Mouse (Mus musculus) liver, embryonic 16.5 days (tissue): Measurements from ENCODE around the gene Zswim8. TPM values are rescaled to one million over a fixed set of nuclear protein-coding genes. Genes with fewer than 3 reads are reported as not detected.

Experiments
- ATAC-seq: fragments of 200-750 bp; cut with Nextera tagmentation; 2 replicates; pipeline ENCODE4 v1.8.0; 2017; ENCODE audit warnings: low read depth, mild to moderate bottlenecking, moderate number of reproducible peaks, moderate library complexity
- H3K27ac ChIP-seq: fragments of 300-500 bp; sonication (generic); 2 replicates; pipeline ENCODE4 v1.5.1; 2014; ENCODE audit warnings: mild to moderate bottlenecking, low read length
- H3K27me3 ChIP-seq: fragments of 300-500 bp; sonication (generic); 2 replicates; pipeline ENCODE4 v1.6.1; 2014; ENCODE audit warnings: low read depth, low read length, mixed read lengths; ENCODE audit not compliant: control insufficient read depth, insufficient read depth
- H3K36me3 ChIP-seq: fragments of 300-500 bp; sonication (generic); 2 replicates; pipeline ENCODE4 v1.6.1; 2014; ENCODE audit warnings: mild to moderate bottlenecking; ENCODE audit not compliant: control insufficient read depth, insufficient read depth
- H3K4me1 ChIP-seq: fragments of 300-500 bp; sonication (generic); 2 replicates; pipeline ENCODE4 v1.6.1; 2014; ENCODE audit warnings: low read depth, low read length, mixed read lengths; ENCODE audit not compliant: control insufficient read depth
- H3K4me2 ChIP-seq: fragments of 300-500 bp; sonication (generic); 2 replicates; pipeline ENCODE4 v1.6.1; 2014; ENCODE audit warnings: low read depth, low read length, mixed read lengths
- H3K4me3 ChIP-seq: fragments of 300-500 bp; sonication (generic); 2 replicates; pipeline ENCODE4 v1.5.1; 2014; ENCODE audit warnings: low read depth, mild to moderate bottlenecking, low read length
- H3K9ac ChIP-seq: fragments of 300-500 bp; sonication (generic); 2 replicates; pipeline ENCODE4 v1.6.1; 2014; ENCODE audit warnings: low read depth, low read length
- H3K9me3 ChIP-seq: fragments of 300-500 bp; sonication (generic); replicated peaks from 2 replicates; pipeline ENCODE4 v1.6.1; 2016; ENCODE audit warnings: low read length; ENCODE audit not compliant: control insufficient read depth
- WGBS: fragments of 180-500 bp; shearing (Covaris S2); extraction: QIAGEN DNeasy Blood & Tissue Kit; methylation state at CpG from one replicate; pipeline ENCODE4 v1.1.7; 2014; ENCODE audit not compliant: insufficient replicate concordance; 5-methylcytosine and 5-hydroxymethylcytosine counted together
- microRNA-seq: library from miRNA; unstranded; fragments of <30 nt; microRNA quantifications from one replicate; pipeline ENCODE4, GENCODE M21; 2016
- polyA plus RNA-seq: library from polyadenylated mRNA; unstranded; fragments of >200 nt; fragmentation: Nextera tagmentation; extraction: Ambion mirVana; gene quantifications from 2 replicates; pipeline ENCODE4 v1.2.1, GENCODE M21; 2015

The Zswim8 gene
- polyA plus RNA-seq, 1 experiment from 2014 or later: 6.3 TPM

GRCm38 (mm10) chr14:20771941-20772340 is 64.6 kb downstream of the Zswim8 start:
- Histone ChIP-seq H3K4me3 (no peak overlapping the region), H3K4me1 (no peaks in the 10 kb centered on the region), H3K4me2 (no peak overlapping the region), H3K36me3 (no peaks in the 10 kb centered on the region), H3K9me3 (no peaks in the 10 kb centered on the region), H3K9ac (no peak overlapping the region), H3K27ac (no peak overlapping the region), H3K27me3 (no peaks in the 10 kb centered on the region)
- WGBS: 72% methylated on average over 3 of the region's 3 CpGs
- ATAC-seq: no peak

GRCm38 (mm10) chr14:20772808-20773207 is 65.5 kb downstream of the Zswim8 start:
- Histone ChIP-seq H3K4me2 (no peak overlapping the region), H3K4me3 (no peak overlapping the region), H3K9ac (no peak overlapping the region), H3K36me3 (no peaks in the 10 kb centered on the region; the same call in 1 of the 2 replicates), H3K4me1 (no peaks in the 10 kb centered on the region), H3K9me3 (no peaks in the 10 kb centered on the region), H3K27me3 (no peaks in the 10 kb centered on the region), H3K27ac (no peak overlapping the region)
- no peak for ATAC-seq
- 31% methylated on average over 6 of the region's 6 CpGs for WGBS

Small RNAs within 50 kb of the gene (microRNA-seq; reads per million reads assigned to microRNA genes)
- gene Mir6946: 1.2 reads per million

Other genes with a start within 250 kb of the Zswim8 start
- 40.3 and 40.6 TPM in 2 replicates for gene Anxa7, start 227.4 kb upstream of the Zswim8 start, polyA plus RNA-seq
- 0.42 and 0.55 TPM in 2 replicates for gene Mss51, start 210.7 kb upstream of the Zswim8 start, polyA plus RNA-seq
- gene Ppp3cb, start 161.0 kb upstream of the Zswim8 start, polyA plus RNA-seq: 10.9 and 13.3 TPM in 2 replicates
- gene Usp54, start 66.5 kb upstream of the Zswim8 start, polyA plus RNA-seq: 0.89 and 1.0 TPM in 2 replicates
- gene Myoz1, start 51.0 kb upstream of the Zswim8 start, polyA plus RNA-seq: 2.0 and 5.6 TPM in 2 replicates
- gene Synpo2l, start 39.2 kb upstream of the Zswim8 start, polyA plus RNA-seq: 0.43 and 1.1 TPM in 2 replicates
- 36.5 and 46.0 TPM in 2 replicates for gene Sec24c, start 33.2 kb upstream of the Zswim8 start, polyA plus RNA-seq
- gene Fut11, start 12.6 kb upstream of the Zswim8 start, polyA plus RNA-seq: 5.0 and 5.4 TPM in 2 replicates
- gene Chchd1, start 4.5 kb upstream of the Zswim8 start, polyA plus RNA-seq: 80.3 and 86.5 TPM in 2 replicates
- 14.5 and 16.7 TPM in 2 replicates for gene Ndst2, start 27.0 kb downstream of the Zswim8 start, polyA plus RNA-seq
- gene Camk2g, start 86.5 kb downstream of the Zswim8 start, polyA plus RNA-seq: 4.1 and 5.2 TPM in 2 replicates
- 0.91 and 1.2 TPM in 2 replicates for gene Plau, start 129.1 kb downstream of the Zswim8 start, polyA plus RNA-seq
- gene Vcl, start 221.8 kb downstream of the Zswim8 start, polyA plus RNA-seq: 18.8 and 19.9 TPM in 2 replicates